Mouse (Mus musculus) heart, postnatal 14 days (tissue): ENCODE measurements around the gene Polr3c. TPM values are rescaled to one million over a fixed set of nuclear protein-coding genes. Genes with fewer than 3 reads are reported as not detected.
"Not testable (repeated sequence)": the region's sequence is repeated elsewhere in the genome, so short reads cannot be mapped to it uniquely, and the experiment has no call there.

ENCODE experiments used
- DNase-seq, 2 experiments: peaks; one replicate each; pipeline ENCODE4 v3.0.0; 2021 to 2022
- intact Hi-C: fragments of 180-260 bp; cut with DNase I; formaldehyde crosslinking; loops from one replicate; pipeline ENCODE4 v1.15.1; 2025
- long read RNA-seq, 2 experiments: library from polyadenylated mRNA; stranded (forward); transcript quantifications; one replicate each; pipeline ENCODE4 v2.0.0; 2021
- total RNA-seq, 2 experiments: library from RNA; stranded (reverse); gene quantifications; 2 replicates each; pipeline ENCODE4 v1.2.3; 2021

The Polr3c gene
- total RNA-seq, result 10 to 100 TPM; 21.8 to 24.3 TPM
- long read RNA-seq, experiment 1, transcript Polr3c-201 (15 exons, 2,390 nt), result major isoform, 17 of 25 reads
- long read RNA-seq, experiment 1, partial matches to known transcripts, result 3 of 25 reads
- long read RNA-seq, experiment 1, other reads (novel, unspliced or antisense), result 5 of 25 reads
- long read RNA-seq, experiment 2, transcript Polr3c-201 (15 exons, 2,390 nt), result major isoform, 18 of 26 reads
- long read RNA-seq, experiment 2, partial matches to known transcripts, result 1 of 26 reads
- long read RNA-seq, experiment 2, other reads (novel, unspliced or antisense), result 3 of 26 reads

DNA sequence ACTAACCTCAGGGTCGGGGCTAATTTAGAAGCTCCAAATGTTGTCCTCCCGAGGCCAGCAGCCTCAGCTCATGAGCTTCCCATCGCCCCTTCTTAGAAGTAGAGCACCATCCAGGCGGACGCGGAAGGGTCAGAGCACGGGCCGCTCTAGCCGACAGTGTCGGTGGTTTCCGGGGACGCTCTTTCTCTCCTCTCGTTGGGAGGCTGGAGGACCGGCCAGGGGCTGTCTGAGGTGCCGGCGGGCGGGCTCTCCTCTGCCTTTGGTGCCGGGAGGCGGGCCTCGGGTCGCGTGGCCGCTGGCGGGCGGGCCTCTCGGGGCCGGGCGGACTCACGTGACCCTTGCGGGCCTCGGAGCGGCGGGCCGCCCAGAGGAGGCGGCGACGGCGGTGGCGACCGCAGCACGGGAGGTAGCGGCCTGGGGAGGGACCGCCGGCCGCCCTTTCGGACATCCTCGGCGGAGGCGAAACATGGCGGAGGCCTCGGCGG is at the start of gene Polr3c, which contains the start of gene Rnf115:
Gene Polr3c (minus strand): TSS at position 286 of the 485 bp plus-strand sequence.
Gene Rnf115 (plus strand): TSS at position 322 of the 485 bp plus-strand sequence.
- intact Hi-C loops, result loop anchor here (5.0 kb wide), 1 partner anchor 85 kb away; no protein-coding TSS in a partner anchor
- peak; percentile 97 to 99 for DNase-seq

DNA sequence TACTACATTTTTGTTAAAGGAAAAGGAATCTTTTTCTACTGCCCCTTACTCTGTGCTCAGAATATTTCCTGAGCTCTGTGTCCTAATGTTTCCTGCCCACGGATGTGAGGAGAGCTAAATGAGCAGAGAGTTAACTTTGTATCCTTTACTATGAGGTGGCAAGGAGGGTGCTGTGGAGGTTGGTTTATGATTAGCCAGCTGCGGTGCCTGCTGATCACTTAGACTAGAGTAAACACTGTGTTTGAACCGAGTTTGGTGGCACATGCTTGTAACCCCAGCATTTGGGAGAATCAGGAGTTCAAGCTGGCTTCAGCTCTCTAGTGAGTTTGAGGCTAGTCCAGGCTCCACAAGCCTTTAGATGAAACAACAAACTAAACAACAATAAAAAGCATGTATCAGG is 49.7 kb upstream of the Polr3c start:
- DNase-seq, result no peak
- intact Hi-C loops, result loop anchor here (5.0 kb wide), 1 partner anchor 40 kb away; no protein-coding TSS in a partner anchor

DNA sequence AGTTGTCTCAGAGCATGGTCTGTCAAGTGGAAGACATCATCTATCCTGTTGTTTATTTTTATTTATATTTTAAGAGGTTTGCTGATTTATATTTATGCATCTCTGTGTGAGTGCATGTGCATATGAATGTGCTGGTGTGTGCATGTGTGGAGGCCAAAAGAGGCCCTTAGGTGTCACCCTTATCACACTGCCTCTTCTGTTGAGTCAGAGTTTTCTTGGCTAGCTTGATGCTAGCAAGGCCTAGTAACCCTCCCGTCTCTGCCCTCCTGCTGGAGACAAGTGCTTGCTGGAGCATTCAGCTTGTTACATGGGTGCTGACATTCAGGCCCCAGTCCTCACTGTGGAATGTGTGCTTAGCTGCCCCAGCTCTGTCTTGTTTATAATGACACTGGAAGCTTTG is 45.5 kb upstream of the Polr3c start:
- intact Hi-C loops, result no loop called here
- DNase-seq, result peak in 1 of 2 experiments; percentile 7

DNA sequence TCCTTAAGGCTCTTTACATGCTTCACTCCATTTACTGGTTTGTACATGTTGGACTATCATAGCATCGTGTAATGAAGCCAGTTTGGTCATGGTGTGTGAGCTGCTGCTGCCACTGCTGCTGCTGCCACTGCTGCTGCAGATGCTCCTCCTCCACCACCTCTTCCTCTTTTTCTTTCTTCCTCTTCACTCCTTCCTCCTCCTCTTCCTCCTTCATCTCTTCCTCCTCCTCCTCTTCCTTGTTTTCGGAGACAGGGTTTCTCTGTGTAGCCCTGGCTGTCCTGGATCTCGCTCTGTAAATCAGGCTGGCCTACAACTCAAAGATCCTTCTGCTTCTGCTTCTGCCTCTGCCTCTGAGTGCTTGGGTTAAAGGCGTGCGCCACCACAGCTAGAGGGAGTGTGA is 42.5 kb upstream of the Polr3c start:
- intact Hi-C loops, result no loop called here
- no peak for DNase-seq

DNA sequence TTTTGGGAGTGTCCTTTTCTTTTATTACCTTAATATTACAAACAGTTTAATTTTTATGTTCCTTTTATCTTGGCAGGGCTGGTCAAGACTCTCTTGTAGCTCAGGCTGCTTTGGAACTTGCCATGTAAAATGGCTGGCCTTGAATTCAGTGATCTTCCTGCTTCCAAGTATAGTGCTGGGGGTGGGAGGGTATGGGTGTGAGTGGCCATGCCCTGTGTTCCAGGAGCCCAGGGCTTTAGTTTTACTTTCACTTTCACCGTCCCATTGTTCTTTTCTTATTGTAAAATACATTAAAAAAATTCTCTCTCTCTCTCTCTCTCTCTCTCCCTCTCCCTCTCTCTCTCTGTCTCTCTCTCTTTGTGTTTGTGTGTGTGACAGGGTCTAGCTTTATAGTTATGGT is 37.1 kb upstream of the Polr3c start:
- intact Hi-C loops, result no loop called here
- no peak for DNase-seq

DNA sequence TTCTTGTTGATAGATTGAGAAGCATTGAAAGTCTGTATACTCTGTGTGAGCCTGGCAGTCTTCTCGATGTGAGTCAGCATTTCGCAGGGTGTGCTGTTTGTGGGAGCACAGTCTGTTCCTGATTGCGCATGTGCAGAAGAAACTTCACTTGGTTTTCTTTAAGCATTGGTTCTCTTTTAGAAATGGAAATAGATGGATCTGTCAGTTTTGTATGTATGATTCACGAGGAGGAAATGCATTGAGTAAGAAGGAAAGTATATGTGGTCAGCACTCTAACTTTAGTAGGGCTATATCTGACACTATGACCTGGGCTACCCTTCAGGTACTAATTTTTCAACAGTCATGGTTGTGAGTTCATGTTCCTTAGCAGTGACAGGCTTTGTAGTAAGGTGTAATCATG is 32.3 kb upstream of the Polr3c start:
- intact Hi-C loops, result no loop called here
- no peak for DNase-seq

DNA sequence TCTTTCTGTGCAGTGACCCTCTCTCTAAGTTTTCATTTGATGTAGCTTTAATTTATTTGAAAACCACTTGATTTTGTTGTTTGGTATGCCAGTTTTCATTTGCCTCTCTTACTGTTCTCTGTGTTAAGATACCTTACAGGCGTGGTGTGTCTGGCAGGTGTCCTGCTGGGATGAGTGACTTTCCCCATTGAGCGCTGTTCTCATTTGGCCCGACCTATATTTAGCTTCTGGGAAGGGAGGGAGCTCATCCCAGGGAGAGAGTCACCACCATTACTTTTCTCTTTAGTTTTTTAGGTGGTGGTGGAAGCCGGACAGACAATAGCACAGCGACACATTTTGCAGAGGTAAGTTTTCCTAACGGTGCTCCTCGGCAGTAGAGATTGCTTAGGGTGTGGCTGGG is 30.3 kb upstream of the Polr3c start:
- peak; percentile 25 to 41 for DNase-seq
- intact Hi-C loops, result no loop called here

DNA sequence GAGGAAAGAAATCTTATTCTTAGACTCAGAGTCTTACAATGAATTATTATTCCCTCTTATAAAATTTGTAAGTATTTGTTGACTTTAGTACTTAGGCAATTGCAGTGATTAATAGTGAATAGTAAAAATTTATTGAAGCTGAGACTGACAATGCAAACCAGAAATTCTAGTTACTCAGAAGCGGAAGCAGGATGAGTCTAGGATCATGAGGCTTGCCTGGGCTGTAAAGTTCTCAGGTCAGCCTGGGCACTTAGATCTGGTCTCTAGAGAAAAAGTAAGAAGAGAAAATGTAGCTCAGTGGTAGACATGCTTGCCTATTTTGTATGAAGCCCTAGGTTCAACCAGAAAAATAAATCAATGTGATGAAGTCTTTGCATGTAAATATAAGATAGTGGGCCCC is 28.5 kb upstream of the Polr3c start:
- intact Hi-C loops, result no loop called here
- DNase-seq, result no peak

DNA sequence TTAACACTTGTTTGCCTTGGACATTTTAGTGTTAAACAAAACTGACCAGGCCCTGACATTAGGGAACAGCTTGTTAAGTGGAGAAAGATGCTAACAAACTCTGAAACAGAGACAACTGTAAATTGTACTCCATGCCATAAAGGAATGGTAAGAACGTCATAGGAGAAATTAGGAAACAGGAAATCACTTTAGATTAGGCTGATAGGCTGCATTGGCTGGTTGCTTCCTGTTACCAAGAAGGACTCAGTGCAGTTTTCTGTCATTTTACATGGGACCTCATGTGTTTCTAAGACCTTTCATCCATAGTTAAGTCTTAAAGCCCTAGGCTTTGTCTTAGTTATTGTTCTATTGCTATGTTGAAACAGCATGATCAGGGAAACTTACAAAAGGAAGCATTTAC is 19.4 kb upstream of the Polr3c start:
- intact Hi-C loops, result no loop called here
- DNase-seq, result no peak

DNA sequence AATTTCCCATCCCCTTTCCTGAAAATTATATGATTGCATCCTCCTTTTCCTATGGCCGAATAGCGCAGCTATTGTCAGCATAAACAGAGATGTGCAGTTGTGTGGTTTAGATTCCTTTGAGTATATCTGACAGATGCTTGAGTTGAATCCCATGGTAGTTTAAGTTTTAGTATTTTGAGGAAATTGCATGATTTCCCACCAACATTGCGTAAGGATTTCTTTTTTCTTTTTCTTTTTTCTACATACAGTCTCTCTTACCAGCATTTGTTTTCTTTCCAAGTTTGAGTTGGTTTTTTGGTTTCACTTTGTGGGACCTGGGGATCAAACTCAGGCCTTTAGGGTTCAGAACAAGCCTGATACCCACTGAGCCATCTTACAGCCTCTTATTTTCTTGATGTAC is 16.9 kb upstream of the Polr3c start:
- DNase-seq, result no peak

DNA sequence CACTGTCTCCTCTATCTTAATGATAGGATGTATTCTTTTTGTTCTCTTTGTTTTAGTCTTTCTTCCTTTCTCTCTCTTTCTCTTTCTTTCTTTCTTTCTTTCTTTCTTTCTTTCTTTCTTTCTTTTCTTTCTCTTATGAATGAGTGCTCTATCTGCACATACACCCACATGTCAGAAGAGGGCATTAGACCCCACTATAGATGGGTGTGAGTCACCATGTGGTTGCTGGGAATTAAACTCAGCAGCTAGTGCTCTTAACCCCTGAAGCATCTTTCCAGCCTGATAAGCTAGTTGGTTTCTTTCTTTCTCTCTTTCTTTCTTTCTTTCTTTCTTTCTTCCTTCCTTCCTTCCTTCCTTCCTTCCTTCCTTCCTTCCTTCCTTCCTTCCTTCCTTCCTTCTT is 12.9 kb upstream of the Polr3c start:
- intact Hi-C loops, DNase-seq: not testable (repeated sequence)

More for the DNA sequence above, 16.9 kb upstream of the Polr3c start:
- intact Hi-C loops, result no loop called here

DNA sequence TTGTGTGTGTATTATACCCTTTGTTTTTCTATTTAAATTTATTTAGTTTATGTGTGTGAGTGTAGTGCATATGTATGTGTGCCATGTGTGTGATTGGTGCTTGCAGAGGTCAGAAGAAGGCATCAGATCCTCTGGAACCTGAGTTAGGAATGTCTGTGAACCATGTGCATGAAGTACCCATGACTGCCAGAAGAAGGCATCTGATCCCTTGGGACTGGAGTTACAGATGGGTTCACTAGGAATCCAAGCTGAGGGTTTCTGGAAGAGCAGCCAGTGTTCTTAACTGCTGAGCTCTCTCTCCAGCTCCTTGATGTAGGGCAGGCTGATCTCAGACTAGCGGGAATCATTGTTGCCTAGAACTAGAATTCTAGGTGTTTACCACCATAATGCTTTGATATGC is 10.6 kb upstream of the Polr3c start:
- no peak for DNase-seq
- intact Hi-C loops, result loop anchor here (5.0 to 10.0 kb wide), 2 partner anchors 39 to 147 kb away; no protein-coding TSS in a partner anchor

DNA sequence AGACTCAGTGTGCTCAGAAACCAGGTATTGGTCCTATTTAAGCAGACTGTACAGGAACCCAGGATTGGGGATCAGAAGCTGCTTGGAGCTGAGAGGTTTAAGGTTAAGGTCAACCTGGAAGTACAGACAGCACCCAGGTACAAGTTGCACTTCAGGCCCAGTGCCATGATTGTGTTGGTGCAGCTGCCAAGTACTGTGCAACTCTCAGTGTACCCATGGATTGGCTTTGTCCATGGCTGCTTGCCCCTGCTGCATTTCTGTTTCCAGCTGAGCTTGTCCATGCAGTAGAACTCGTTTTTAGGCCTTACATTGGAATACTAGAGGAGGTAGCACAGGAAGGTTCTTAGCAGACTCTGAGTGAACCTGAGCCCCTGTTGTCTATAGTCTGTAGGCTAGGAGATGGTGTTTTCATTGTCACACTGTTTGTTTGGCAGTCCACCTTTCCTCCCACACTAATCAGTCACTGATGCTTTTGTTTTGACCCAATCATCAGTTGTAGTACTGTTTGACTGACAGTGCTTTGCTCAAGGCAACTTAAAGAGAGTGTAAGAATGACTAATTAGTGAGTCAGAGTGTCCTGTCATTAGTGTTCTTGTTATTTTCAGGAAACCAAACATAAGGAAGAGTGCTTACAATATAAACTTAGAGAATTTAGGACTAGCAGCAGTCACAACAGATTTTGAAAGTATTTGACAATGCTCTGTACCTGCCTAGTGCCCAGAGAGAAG is 9.7 kb upstream of the Polr3c start:
- DNase-seq, result no peak
- intact Hi-C loops, result loop anchor here (5.0 to 10.0 kb wide), 2 partner anchors 40 to 148 kb away; no protein-coding TSS in a partner anchor

DNA sequence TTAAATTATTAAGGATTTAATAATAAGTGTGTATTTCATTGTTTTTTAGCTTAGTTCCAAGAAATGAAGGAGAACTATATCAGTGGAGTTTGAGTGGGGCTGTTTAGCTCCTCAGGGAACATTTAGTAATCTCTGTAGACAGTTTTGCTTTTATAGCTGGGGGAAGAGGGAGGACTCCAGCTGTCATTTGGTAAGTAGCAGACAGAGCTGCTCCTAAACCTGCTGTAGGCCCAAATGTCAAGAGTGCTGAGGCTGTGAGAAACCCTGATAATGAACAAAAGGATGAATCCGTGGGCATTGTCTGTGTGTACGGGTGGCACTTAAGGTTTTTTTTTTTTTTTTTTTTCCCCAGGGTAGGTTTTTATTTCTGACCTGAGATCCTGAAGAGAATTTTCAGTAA is 7.8 kb upstream of the Polr3c start:
- intact Hi-C loops, result loop anchor here (5.0 to 10.0 kb wide), 2 partner anchors 42 to 150 kb away; no protein-coding TSS in a partner anchor
- no peak for DNase-seq

DNA sequence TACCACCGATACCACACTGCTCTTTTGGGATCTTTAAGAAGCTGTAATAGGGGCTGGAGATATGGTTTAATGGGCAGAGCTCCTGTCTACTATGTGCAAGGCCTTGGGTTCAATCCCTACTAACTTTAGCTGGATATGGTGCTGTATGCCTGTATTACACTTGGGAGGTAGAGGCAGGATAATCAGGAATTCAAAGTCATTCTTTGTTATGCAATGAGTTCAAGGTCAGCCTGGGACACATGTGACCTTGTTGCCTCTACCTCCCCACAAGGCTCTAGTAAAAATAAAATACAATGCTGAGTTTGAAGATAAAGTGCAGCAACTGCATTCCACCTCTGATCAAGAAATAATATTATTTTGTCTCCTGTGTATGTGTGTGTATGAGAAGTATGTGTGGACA is 6.6 kb upstream of the Polr3c start:
- DNase-seq, result no peak
- intact Hi-C loops, result loop anchor here (10.0 kb wide), 1 partner anchor 151 kb away; no protein-coding TSS in a partner anchor

DNA sequence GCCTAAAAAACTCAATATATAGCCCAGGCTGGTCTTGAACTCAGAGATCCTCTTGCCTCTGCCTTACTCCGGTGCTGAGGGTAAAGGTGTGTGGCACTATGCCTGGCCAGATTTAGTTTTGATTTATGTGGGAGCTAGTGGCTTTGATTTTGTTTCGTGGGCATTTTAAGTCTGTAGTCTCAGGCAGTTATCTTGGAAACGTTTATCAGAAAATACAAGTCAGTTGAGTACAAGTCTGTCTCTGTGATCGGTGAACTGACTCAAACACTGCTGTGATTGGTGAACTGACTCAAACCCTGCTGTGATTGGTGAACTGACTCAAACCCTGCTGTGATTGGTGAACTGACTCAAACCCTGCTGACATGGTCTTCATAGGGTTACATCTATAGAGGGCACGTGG is 3.4 kb upstream of the Polr3c start:
- intact Hi-C loops, result loop anchor here (10.0 kb wide), 1 partner anchor 154 kb away; no protein-coding TSS in a partner anchor
- no peak for DNase-seq

DNA sequence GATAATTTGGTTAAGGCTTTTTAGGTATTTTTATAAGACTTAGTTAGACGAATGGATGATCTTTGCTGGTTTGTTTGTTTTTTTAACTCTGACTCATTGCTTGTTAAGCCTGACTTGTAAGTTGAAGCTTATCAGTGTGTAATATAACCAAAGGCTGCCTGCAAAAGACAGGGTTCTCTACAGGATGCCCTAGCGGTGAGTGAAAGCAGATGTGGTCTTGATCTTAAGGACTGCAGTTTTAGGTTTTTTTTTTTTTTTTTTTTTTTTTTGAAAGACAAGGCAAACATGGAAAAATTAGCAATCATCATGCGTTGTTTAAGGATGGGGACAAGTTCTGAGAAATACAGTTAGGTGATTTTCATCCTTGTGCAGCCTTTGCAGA is 2.0 kb upstream of the Polr3c start:
- intact Hi-C loops, result loop anchor here (5.0 kb wide), 1 partner anchor 83 kb away; no protein-coding TSS in a partner anchor
- no peak for DNase-seq

DNA sequence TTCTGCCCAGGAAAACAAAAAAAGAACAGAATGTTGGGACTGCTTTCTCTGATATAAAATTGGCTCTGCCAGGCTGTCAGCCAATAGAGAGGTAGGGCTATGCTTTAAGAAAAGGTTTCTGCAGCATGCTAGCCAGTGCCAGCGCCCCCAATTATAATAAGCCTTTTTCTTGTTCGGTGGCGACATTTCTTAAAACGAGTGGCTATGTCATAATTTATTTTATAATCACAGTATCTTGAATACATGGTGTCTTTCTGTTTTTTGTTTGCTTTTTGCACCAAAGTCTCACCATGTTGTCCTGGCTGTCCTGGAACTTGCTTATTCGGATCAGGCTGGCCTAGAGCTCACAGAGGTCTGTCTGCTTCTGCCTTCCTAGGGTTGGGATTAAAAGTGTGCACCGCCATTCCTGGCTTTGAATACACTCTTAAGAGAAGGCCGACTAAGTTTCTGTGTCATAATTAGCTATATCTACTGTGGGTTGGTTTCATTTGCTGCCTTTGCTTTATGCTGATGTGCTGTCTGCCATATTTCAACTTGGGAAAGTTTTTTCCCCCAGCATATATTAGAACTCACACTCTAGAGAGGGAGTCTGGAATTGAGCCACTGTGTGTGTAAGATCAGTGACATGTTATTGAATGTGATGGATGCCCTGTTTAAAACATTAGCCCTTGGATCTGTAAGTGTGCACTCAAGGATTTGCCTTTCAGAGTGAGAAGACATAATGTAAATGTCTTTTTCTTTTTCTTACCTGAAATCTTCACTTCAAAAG is 1.4 kb upstream of the Polr3c start:
- no peak for DNase-seq
- intact Hi-C loops, result loop anchor here (5.0 kb wide), 1 partner anchor 83 kb away; no protein-coding TSS in a partner anchor

DNA sequence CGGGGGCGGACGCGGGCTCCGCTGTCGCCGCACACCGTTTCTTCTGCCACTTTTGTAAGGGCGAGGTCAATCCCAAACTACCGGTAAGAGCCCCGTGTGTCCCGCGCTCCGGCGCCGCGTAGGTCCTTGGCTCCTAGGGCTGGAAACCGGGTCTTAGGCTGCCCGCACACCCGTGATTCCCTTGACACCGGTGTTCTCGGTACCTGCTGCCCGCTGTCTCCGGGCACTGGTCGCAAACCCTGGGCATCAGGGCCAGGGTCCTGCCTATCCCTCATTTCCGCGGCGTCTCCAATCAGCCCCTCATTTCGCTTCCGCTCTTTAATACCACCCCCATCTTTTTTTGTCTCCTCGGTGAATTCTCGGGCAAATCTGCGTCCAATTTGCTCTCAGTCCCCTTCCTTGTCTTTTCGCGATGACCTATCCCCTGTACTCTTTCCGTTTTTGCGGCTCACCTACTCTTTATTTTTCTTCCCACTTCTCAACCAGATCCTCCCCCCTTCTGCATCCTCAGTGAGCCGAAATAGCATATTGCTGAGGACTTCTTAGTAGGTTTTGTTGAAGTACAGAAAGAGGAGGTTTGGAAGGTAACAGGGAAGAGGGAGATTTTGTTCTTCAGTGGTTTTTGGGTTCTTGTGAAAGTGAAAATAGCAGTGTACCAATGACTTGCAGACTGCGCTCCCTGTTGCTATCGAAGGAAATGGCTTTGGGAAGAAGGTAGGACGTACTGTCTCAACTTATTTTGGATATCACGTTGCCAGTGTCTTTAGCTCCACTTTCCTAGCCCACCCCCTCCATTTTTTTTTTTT is 603 bp upstream of the Polr3c start:
- intact Hi-C loops, result loop anchor here (5.0 kb wide), 1 partner anchor 84 kb away; no protein-coding TSS in a partner anchor
- no peak for DNase-seq

DNA sequence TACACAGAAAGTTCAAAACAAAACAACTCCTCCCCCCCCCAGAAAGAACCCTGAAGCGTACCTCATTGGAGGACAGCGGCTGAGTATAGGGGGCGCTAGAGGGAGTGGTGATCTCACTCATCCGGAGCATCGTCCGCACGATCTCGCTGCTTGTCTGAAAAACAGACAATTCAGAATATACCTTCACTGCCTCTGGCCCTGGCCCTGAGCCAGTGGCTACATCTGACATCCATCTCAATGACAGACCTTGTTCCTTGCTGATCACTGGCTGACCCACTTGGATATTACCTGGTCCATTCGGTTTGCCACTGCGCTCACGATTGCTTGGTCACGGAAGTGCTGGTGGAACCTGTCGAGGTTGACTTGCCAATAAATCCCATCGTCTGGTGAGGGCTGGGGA is 8.3 kb downstream of the Polr3c start:
- DNase-seq, result peak in 1 of 2 experiments; percentile 44
- intact Hi-C loops, result no loop called here
